Mouse (Mus musculus): ENCODE results near the gene Hpd. TPM values are rescaled to one million over a fixed set of nuclear protein-coding genes. Genes with fewer than 3 reads are reported as not detected.

Gene Hpd
- polyA plus RNA-seq, 1 experiment from 2014 or later, result not detected

DNA sequence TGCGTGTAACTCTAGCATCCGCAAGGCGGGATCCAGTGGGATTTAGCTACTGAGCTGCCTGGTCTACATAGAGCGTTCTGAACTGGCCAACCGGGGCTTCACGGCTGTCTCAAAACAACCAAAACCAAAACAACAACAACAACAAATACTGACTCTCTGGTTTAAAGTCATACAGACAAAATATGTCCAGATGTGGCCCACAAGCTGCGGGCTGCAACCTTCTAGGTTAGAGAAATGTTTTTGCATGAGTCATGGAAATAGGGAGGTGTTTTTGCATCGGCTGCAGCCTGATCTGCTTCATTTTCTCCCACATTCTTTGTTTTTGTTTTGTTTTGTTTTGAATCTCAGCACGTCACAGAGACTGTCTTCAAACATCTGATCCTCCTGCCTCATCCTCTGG is 12.2 kb downstream of the Hpd start:
- ATAC-seq (ENCODE audit: low FRiP score) (no peak), DNase-seq (ENCODE audit: low spot score) (no peak)
- Histone ChIP-seq H3K4me1 (replicated peaks; ENCODE audit: control insufficient read depth, insufficient read depth, low read length) (no peaks in the 10 kb centered on the region; the same call in 1 of the 2 replicates), H3K4me2 (replicated peaks) (no peak overlapping the region), H3K9me3 (ENCODE audit: control insufficient read depth, low read length) (no peaks in the 10 kb centered on the region), H3K9ac (no peak overlapping the region), H3K27me3 (ENCODE audit: control insufficient read depth, insufficient read depth, low read length) (no peaks in the 10 kb centered on the region), H3K4me3 (replicated peaks; ENCODE audit: low read length) (no peak overlapping the region), H3K36me3 (replicated peaks; ENCODE audit: control insufficient read depth, insufficient read depth) (peaks cover 17% of the 10 kb centered on the region), H3K27ac (no peak overlapping the region)
- WGBS, result 80% methylated on average over 9 of the region's 9 CpGs

DNA sequence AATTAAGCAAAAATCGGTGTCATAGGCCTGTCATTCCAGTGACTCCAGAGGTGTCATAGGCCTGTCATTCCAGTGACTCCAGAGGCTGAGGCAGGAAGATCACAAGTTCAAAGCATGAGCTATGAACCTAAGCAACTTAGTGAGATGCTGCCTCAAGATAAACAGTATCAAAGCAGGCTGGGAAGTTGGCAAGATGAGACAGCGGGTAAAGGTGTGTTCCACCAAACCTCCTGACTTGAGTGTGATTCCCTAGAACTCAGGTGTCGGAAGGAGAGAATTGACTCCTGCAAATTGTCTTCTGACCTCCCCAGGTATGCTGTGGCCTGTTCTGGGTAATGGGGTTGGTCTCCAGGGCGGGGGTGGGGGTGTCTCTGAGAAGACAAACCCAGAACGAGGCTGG is 13.2 kb downstream of the Hpd start, which contains the start of gene Psmd9:
Gene Psmd9 (plus strand): TSS at position 130 of the 400 bp plus-strand sequence.
- DNase-seq (ENCODE audit: low spot score) (no peak), ATAC-seq (ENCODE audit: low FRiP score) (no peak)
- no peaks in the 10 kb centered on the region; the same call in 1 of the 2 replicates for H3K4me1 ChIP-seq (replicated peaks; ENCODE audit: control insufficient read depth, insufficient read depth, low read length)
- H3K4me2 ChIP-seq (replicated peaks), result no peak within 1 kb of the TSS
- no peak within 1 kb of the TSS for H3K27ac ChIP-seq
- peaks cover 22% of the 10 kb centered on the region for H3K36me3 ChIP-seq (replicated peaks; ENCODE audit: control insufficient read depth, insufficient read depth)
- no peak within 1 kb of the TSS for H3K9ac ChIP-seq
- WGBS, result 83% methylated on average over 5 of the region's 5 CpGs
- no peaks in the 10 kb centered on the region for H3K9me3 ChIP-seq (ENCODE audit: control insufficient read depth, low read length)
- H3K27me3 ChIP-seq (ENCODE audit: control insufficient read depth, insufficient read depth, low read length), result no peaks in the 10 kb centered on the region
- no peak within 1 kb of the TSS for H3K4me3 ChIP-seq (replicated peaks; ENCODE audit: low read length)

DNA sequence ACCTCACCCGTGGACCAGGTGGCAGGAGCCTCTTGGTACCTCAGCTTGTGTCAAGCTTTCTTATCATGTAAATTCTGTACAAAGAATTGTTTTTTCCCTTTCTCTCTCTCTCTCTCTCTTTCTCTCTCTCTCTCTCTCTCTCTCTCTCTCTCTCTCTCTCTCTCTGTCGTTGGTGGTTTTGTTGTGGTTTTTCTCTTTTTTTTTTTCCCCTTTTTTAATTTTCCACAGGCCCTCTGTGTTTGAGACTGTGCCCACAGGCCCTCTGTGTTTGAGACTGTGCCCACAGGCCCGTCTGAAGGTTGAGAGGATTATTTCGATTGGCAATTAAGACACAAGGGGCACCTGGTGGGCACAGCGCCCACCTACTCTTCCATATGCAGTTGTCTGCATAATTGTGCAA is 14.9 kb downstream of the Hpd start:
- H3K4me2 ChIP-seq (replicated peaks), result no peak overlapping the region
- no peak for ATAC-seq (ENCODE audit: low FRiP score)
- 71% methylated on average over 5 of the region's 5 CpGs for WGBS

DNA sequence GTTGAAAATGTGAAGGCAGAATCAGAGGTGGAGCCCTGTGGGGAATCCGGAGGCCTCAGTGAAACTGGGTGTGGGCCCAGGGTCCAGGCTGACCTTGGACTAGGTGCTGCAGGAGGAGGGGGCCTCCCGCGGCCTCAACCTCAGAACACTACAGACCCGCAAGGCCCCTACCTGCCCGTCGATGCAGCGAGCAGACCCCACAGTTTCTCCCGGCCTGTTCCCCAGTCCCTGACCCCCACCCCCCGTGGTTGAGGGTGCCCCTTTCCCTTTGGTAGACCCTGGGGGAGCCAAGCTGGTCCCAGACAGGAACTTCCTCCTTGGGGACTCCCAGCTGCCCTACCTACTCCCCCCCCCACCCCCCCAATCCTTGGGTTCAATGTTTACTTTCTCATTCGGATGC is 16.1 kb downstream of the Hpd start:
- Histone ChIP-seq H3K4me3 (replicated peaks; ENCODE audit: low read length) (no peak overlapping the region), H3K4me2 (replicated peaks) (no peak overlapping the region), H3K4me1 (replicated peaks; ENCODE audit: control insufficient read depth, insufficient read depth, low read length) (no peaks in the 10 kb centered on the region; the same call in 1 of the 2 replicates), H3K9me3 (ENCODE audit: control insufficient read depth, low read length) (no peaks in the 10 kb centered on the region), H3K27me3 (ENCODE audit: control insufficient read depth, insufficient read depth, low read length) (no peaks in the 10 kb centered on the region), H3K27ac (no peak overlapping the region), H3K9ac (no peak overlapping the region), H3K36me3 (replicated peaks; ENCODE audit: control insufficient read depth, insufficient read depth) (peaks cover 50% of the 10 kb centered on the region)
- WGBS, result 89% methylated on average over 10 of the region's 10 CpGs
- DNase-seq (ENCODE audit: low spot score) (no peak), ATAC-seq (ENCODE audit: low FRiP score) (no peak)

More for the DNA sequence above, 14.9 kb downstream of the Hpd start:
- no peaks in the 10 kb centered on the region for H3K27me3 ChIP-seq (ENCODE audit: control insufficient read depth, insufficient read depth, low read length)
- H3K9me3 ChIP-seq (ENCODE audit: control insufficient read depth, low read length), result no peaks in the 10 kb centered on the region
- no peaks in the 10 kb centered on the region; the same call in 1 of the 2 replicates for H3K4me1 ChIP-seq (replicated peaks; ENCODE audit: control insufficient read depth, insufficient read depth, low read length)
- no peak overlapping the region for H3K4me3 ChIP-seq (replicated peaks; ENCODE audit: low read length)
- H3K27ac ChIP-seq, result no peak overlapping the region
- peaks cover 38% of the 10 kb centered on the region for H3K36me3 ChIP-seq (replicated peaks; ENCODE audit: control insufficient read depth, insufficient read depth)
- no peak overlapping the region for H3K9ac ChIP-seq
- DNase-seq (ENCODE audit: low spot score), result no peak

DNA sequence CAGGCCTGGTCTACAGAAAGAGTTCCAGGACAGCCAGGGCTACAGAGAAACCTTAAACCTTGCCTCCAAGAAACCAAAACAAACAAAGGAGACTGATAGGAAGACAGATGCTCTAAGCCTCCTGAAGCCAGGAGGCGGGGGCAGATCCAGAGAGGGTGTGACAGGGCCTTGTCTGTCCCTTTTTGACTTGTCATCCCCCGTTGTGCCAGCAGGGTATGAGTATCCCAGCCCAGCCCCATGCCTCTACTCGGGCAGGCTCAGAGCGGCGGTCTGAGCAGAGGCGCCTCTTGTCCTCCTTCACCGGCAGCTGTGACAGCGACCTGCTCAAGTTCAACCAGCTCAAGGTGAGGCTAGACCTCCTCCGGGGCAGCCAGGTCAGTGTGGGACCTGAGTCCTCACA is 19.6 kb downstream of the Hpd start:
- peaks cover 85% of the 10 kb centered on the region for H3K36me3 ChIP-seq (replicated peaks; ENCODE audit: control insufficient read depth, insufficient read depth)
- no peaks in the 10 kb centered on the region for H3K27me3 ChIP-seq (ENCODE audit: control insufficient read depth, insufficient read depth, low read length)
- H3K9ac ChIP-seq, result no peak overlapping the region
- WGBS, result 87% methylated on average over 9 of the region's 9 CpGs
- no peaks in the 10 kb centered on the region for H3K4me1 ChIP-seq (replicated peaks; ENCODE audit: control insufficient read depth, insufficient read depth, low read length)
- H3K27ac ChIP-seq, result no peak overlapping the region
- no peak overlapping the region for H3K4me3 ChIP-seq (replicated peaks; ENCODE audit: low read length)
- DNase-seq (ENCODE audit: low spot score) (no peak), ATAC-seq (ENCODE audit: low FRiP score) (no peak)
- no peaks in the 10 kb centered on the region for H3K9me3 ChIP-seq (ENCODE audit: control insufficient read depth, low read length)
- no peak overlapping the region for H3K4me2 ChIP-seq (replicated peaks)

DNA sequence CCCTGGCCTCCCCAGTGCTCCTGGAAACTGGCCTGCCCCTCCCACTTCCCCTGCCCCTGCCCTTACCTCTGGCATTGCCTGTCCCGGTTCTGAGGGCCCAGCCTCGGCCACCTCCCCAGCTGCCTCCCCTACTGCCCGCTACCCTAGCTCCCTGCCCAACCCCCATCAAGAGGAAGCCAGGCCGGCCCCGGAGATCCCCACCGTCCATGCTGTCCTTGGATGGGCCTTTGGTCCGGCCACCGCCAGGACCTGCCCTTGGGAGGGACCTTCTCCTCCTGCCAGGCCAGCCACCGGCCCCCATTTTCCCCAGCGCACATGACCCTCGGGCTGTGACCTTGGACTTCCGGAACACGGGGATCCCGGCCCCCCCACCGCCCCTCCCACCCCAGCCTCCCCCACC is 22.2 kb downstream of the Hpd start:
- Histone ChIP-seq H3K9ac (no peak overlapping the region), H3K36me3 (replicated peaks; ENCODE audit: control insufficient read depth, insufficient read depth) (peaks cover 88% of the 10 kb centered on the region), H3K4me2 (replicated peaks) (no peak overlapping the region), H3K27ac (no peak overlapping the region), H3K27me3 (ENCODE audit: control insufficient read depth, insufficient read depth, low read length) (no peaks in the 10 kb centered on the region), H3K4me3 (replicated peaks; ENCODE audit: low read length) (no peak overlapping the region), H3K9me3 (ENCODE audit: control insufficient read depth, low read length) (no peaks in the 10 kb centered on the region), H3K4me1 (replicated peaks; ENCODE audit: control insufficient read depth, insufficient read depth, low read length) (no peaks in the 10 kb centered on the region)
- ATAC-seq (ENCODE audit: low FRiP score) (no peak), DNase-seq (ENCODE audit: low spot score) (no peak)
- 94% methylated on average over 13 of the region's 15 CpGs for WGBS

DNA sequence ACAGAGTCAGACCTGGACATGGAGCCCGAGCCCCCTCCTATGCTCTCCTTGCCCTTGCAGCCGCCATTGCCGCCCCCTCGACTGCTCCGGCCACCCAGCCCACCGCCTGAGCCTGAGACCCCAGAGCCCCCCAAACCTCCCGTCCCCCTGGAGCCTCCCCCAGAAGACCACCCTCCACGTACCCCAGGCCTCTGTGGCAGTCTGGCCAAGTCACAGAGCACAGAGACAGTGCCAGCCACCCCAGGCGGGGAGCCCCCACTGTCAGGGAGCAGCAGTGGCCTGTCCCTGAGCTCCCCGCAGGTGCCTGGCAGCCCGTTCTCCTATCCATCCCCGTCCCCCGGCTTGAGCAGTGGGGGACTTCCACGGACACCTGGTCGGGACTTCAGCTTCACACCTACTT is 22.7 kb downstream of the Hpd start:
- H3K4me2 ChIP-seq (replicated peaks), result no peak overlapping the region
- no peak overlapping the region for H3K4me3 ChIP-seq (replicated peaks; ENCODE audit: low read length)
- H3K36me3 ChIP-seq (replicated peaks; ENCODE audit: control insufficient read depth, insufficient read depth), result peaks cover 91% of the 10 kb centered on the region
- H3K4me1 ChIP-seq (replicated peaks; ENCODE audit: control insufficient read depth, insufficient read depth, low read length), result no peaks in the 10 kb centered on the region
- DNase-seq (ENCODE audit: low spot score), result no peak
- H3K27me3 ChIP-seq (ENCODE audit: control insufficient read depth, insufficient read depth, low read length), result no peaks in the 10 kb centered on the region
- H3K9ac ChIP-seq, result no peak overlapping the region
- no peak overlapping the region for H3K27ac ChIP-seq
- ATAC-seq (ENCODE audit: low FRiP score), result no peak
- 96% methylated on average over 15 of the region's 15 CpGs for WGBS
- no peaks in the 10 kb centered on the region for H3K9me3 ChIP-seq (ENCODE audit: control insufficient read depth, low read length)

DNA sequence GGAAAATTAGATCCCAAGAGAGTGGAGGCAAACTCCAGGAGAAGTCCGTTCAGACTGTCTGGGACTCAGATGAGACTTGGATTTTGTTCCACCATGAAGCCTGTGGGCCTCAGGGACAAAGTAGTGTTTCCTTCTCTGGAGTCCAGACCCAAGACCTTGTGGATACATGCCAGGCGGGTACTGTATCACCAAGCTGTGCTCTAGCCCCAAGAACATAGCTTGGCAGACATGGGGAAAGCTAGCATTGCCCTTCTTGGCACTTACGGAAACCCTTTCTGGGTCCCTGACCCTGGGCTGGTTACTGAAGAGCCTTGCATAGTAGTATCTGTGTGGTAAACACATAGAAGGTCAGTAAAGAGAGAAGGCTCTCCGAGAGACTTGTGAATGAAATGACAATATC is 23.1 kb downstream of the Hpd start:
- 94% methylated on average over 4 of the region's 4 CpGs for WGBS
- ATAC-seq (ENCODE audit: low FRiP score), result no peak
- no peak for DNase-seq (ENCODE audit: low spot score)
- H3K4me2 ChIP-seq (replicated peaks), result no peak overlapping the region
- peaks cover 92% of the 10 kb centered on the region for H3K36me3 ChIP-seq (replicated peaks; ENCODE audit: control insufficient read depth, insufficient read depth)
- no peaks in the 10 kb centered on the region for H3K27me3 ChIP-seq (ENCODE audit: control insufficient read depth, insufficient read depth, low read length)
- no peaks in the 10 kb centered on the region for H3K9me3 ChIP-seq (ENCODE audit: control insufficient read depth, low read length)
- no peak overlapping the region for H3K9ac ChIP-seq
- no peak overlapping the region for H3K27ac ChIP-seq
- no peaks in the 10 kb centered on the region for H3K4me1 ChIP-seq (replicated peaks; ENCODE audit: control insufficient read depth, insufficient read depth, low read length)
- H3K4me3 ChIP-seq (replicated peaks; ENCODE audit: low read length), result no peak overlapping the region

DNA sequence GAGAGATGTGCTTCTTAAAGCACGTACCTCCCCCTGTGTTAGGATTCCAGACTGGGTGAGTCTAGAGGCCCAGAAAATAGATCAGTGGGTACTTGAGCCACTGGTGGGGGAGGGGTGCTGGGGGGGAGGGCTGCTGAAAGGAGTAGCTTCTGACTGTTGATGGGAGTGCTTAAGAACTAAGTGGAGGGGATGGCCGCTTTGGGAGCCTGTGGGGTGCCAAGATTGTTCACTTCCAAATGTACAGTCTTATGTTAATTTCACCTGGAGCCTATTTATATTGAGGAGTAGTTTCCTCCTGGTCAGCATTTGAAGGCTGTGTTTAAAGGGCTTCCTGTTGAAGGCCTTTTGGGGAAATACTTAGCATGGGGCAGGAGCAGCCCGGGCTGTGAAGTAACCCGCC is 24.6 kb downstream of the Hpd start:
- H3K4me3 ChIP-seq (replicated peaks; ENCODE audit: low read length), result no peak overlapping the region
- no peak for DNase-seq (ENCODE audit: low spot score)

DNA sequence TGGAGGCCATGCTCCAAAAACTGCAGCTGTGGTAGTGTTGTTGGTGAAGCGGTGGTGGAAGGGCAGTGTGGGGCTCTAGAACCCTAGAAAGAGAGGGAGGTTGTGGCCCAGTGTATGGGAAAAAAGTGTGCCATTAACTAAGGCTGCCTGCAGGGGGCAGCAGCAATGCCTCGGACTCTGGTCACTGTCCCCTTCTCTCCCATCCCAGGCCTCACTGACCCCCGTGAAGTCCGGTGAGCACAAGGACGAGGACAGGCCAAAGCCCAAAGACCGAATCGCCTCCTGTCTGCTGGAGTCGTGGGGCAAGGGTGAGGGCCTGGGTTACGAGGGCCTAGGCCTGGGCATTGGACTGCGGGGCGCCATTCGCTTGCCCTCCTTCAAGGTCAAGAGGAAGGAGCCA is 25.8 kb downstream of the Hpd start:
- 86% methylated on average over 12 of the region's 12 CpGs for WGBS
- Histone ChIP-seq H3K36me3 (replicated peaks; ENCODE audit: control insufficient read depth, insufficient read depth) (peaks cover 91% of the 10 kb centered on the region), H3K4me1 (replicated peaks; ENCODE audit: control insufficient read depth, insufficient read depth, low read length) (no peaks in the 10 kb centered on the region), H3K9ac (no peak overlapping the region), H3K4me3 (replicated peaks; ENCODE audit: low read length) (no peak overlapping the region), H3K9me3 (ENCODE audit: control insufficient read depth, low read length) (no peaks in the 10 kb centered on the region), H3K4me2 (replicated peaks) (no peak overlapping the region), H3K27me3 (ENCODE audit: control insufficient read depth, insufficient read depth, low read length) (no peaks in the 10 kb centered on the region), H3K27ac (no peak overlapping the region)
- ATAC-seq (ENCODE audit: low FRiP score) (no peak), DNase-seq (ENCODE audit: low spot score) (no peak)

More for the DNA sequence above, 24.6 kb downstream of the Hpd start:
- H3K36me3 ChIP-seq (replicated peaks; ENCODE audit: control insufficient read depth, insufficient read depth), result peaks cover 92% of the 10 kb centered on the region
- no peak overlapping the region for H3K27ac ChIP-seq
- no peak overlapping the region for H3K4me2 ChIP-seq (replicated peaks)
- H3K27me3 ChIP-seq (ENCODE audit: control insufficient read depth, insufficient read depth, low read length), result no peaks in the 10 kb centered on the region
- no peaks in the 10 kb centered on the region for H3K9me3 ChIP-seq (ENCODE audit: control insufficient read depth, low read length)
- no peaks in the 10 kb centered on the region for H3K4me1 ChIP-seq (replicated peaks; ENCODE audit: control insufficient read depth, insufficient read depth, low read length)
- H3K9ac ChIP-seq, result no peak overlapping the region
- 87% methylated on average over 4 of the region's 4 CpGs for WGBS
- no peak for ATAC-seq (ENCODE audit: low FRiP score)

Data from hindbrain, embryonic 14.5 days (tissue).